Mouse (Mus musculus) cerebellum, adult 8-10 months (tissue): ENCODE measurements at regions not wholly inside any gene's neighbourhood (a gene's known extent, or its start where the extent isn't known, plus 50 kb on each side); places are given as distances from the start of the nearest gene placed in this dataset.

Experiments
- DNase-seq: peaks from one replicate; pipeline ENCODE4 v3.0.0; 2022

GRCm38 (mm10) chr13:28750949-28751692, 202.4 kb downstream of the Sox4 start:
- DNase-seq: no peak

DNA sequence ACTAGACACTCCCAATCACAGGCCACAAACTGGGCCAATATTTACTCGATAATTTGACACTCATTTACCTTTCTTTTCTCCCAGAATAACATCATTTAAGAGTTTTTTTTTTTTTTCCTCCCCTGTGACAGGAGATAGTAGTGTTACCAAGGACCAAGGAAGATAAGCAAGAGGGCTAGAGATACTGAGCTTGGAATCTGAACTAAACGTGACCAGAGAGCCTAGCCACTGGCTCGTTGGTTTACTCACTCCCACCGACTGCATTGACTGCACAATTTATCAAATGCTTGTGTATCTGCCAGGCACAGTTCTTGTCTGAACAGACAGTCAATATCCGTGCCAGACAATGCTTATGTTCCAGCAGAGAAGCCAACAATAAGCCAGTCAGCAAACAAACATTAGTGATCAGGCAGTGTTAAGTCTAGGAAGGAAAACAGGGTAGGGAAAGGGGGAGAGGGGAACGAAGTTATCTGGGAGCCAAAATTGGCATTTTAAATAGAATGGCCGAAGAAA, 213.3 kb downstream of the Sox4 start:
- no peak for DNase-seq

DNA sequence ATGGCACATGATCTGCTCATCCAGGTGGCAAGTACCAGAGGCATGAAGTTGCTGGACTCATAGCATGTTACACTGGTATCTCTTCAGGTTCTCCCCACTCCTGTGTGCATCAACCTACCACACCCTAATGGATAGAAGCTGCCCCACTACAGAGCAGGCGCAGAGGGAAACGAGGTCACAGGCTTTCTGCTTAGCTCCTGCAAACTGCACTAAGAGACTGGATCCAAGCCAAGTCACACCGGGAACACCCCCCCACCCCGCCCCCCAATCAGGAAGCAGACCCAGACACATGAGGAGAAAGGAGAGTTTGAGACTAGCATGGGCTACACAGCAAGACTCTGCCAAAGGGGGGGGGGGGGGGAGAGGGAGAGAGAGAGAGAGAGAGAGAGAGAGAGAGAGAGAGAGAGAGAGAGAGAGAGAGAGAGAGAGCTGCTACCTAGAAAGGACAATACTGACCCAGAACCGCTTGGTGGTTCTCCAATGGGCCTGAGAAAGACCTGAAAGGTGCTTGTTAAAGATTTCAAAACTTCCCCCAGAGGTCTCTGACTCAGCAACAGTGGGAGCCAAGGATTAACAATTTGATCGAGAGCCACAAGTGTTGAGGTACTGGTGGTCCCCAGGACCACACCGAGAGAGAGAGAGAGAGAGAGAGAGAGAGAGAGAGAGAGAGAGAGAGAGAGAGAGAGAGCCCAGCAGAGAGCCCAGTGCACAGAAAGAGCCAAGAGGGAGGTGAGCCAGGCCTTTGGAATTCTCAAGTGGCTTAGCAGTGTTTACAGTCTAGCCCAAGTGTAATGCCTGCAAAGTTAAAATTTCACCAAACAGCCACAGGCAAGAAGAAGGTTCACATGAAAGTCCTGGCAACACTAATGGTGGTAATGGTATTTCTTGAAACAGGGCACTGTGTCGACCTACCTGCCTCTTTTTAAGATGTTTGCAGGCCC, 215.1 kb downstream of the Sox4 start:
- no peak for DNase-seq

DNA sequence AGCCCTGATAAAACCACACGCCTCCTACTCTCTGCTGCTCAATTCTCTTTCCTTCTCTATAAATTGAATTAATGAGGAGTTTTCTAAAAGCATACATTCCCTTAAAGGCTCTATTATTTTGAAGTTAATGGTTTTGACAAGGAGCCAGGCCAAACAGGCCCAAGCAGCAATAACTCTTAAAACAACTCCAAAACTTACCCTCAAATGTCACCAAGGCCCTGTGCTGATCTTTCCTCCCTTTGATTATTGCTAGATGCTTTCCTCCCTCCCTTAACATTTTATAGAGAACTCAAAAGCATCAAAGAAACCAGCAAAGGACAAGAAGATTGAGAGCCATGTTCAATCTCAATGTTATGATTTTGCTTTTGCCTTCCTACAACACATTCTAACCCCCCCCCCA, 221.0 kb downstream of the Sox4 start:
- no peak for DNase-seq

DNA sequence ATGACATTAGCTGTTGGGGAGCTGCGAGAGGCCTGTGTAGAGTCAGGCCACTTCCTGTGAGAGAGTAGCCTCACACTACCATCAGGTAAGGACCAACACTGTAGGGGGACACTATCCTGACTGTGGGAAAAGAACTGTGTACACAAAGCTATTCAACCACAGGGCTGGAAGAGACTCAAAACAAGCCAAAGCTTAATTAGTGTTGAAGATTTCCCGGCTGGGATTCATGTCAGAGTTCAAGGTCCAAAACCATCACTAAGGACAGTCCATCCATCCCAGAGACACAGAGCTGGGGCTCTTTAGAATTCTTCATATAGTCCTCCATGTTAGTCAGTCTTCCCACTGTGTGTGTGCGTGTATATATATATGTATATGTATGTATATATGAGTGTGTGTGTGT, 221.5 kb downstream of the Sox4 start:
- DNase-seq: no peak

- no peak for DNase-seq
Observed at GRCm38 (mm10) chr13:28730059-28730580, 223.4 kb downstream of the Sox4 start.

- no peak for DNase-seq
Observed at GRCm38 (mm10) chr13:28728768-28729167, 224.7 kb downstream of the Sox4 start.

DNA sequence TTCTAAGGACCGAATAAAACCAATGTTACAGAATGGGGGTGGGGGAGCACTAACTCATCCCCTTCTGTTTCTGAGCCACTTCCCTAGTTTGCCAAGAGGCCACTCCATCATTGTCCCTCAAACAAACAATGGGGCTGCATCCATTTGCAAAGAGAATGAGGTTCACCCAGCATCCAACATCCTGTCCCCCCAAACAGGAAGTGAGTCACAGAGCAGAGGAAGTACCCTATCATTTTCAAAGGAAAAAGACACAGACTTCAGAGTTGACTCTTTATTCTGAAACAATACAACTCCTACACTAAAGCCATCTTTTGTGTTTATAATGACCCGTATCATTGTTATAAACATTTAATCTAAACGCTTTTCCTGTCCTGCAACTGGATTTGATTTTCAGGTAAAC, 229.2 kb downstream of the Sox4 start:
- no peak for DNase-seq

DNA sequence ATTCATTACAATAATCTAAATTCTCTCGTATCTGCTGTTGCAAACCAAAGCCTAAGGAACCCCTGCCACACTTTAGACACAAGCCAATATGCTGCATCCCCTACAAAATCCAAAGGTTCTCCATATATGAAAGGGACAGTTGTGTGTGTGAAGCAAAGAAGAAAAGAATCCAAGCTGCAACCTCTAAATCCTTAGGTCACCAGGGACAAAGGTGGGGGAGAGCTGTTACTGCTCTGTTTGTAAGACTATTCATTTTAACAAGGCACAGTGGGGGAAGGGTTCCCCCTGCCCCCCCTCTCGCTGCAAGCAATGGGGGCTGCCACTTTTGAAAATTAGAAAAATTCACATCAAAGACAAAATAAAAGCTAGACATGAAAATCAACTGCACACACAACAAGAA, 231.4 kb downstream of the Sox4 start:
- DNase-seq: no peak

DNA sequence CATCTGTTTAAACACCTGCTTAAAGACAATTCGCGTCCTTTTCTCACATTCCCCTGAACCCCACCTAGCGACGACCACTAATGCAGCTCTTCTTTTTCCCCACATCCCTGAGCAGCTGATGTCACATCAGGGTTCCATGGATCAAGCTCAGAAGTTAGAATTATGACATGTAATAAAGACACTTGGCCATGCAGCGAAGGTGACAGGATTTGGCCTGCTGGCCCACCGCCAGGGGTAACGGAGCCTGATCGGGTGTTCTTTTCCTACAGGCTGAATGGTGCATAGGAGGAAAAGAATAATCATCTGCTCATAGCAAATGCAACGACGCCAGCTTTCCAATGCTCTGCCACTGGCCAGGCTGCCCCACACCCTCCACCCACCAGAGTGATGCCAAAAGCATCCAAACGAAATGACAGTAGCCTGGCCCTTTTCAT, 231.9 kb downstream of the Sox4 start:
- no peak for DNase-seq

DNA sequence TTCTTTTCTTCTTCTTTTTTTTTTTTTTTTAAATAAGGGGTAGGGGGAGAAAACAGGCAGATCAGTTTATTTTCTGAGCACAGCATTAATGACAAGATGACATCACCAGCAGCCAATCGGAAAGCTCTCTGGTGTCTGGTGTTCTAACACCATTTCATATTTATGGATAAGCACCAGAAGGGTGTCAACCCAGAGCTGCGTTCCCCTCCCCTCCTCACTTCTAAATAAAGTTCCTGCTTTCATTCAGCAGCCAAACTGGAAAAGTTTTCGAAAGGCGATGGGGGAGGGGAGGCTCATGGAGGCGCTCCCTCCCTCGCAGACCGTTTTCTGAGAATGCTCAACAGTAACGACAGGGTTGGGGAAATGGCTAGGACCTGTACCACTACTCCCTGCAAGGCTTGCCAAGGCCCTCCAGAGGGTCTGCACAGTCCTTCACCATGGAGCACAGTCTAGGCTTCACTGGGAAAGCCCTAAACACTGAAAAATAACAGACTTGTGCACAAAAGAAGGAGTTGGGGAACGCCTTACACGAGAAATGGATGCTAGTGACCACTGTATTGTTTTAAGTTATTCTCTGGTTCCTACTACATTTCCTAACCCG, 232.8 kb downstream of the Sox4 start:
- no peak for DNase-seq

- no peak for DNase-seq
Observed at GRCm38 (mm10) chr13:28720169-28720568, 233.3 kb downstream of the Sox4 start.

DNA sequence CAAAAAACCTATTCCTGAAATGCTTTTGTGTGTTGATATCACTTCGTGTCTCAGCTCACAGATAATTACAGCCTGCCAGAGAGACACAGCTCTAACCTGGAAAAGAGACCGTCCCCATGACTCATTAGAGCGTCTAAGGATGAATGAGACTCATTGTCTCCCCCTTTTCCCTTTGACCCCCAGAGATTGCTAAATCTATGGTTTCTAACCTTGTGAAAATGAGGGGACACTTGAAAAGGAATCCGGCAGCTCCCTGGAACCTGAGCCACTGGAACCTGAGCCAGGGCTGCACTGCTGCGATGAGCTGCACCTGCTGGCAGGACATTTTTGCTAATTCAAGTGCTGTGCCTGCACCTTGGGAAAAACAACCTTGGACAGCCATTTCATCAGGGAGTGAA, 234.6 kb downstream of the Sox4 start:
- no peak for DNase-seq

GRCm38 (mm10) chr13:28718169-28718867, 235.2 kb downstream of the Sox4 start:
- no peak for DNase-seq

GRCm38 (mm10) chr13:28717404-28717803, 236.1 kb downstream of the Sox4 start:
- DNase-seq: no peak

DNA sequence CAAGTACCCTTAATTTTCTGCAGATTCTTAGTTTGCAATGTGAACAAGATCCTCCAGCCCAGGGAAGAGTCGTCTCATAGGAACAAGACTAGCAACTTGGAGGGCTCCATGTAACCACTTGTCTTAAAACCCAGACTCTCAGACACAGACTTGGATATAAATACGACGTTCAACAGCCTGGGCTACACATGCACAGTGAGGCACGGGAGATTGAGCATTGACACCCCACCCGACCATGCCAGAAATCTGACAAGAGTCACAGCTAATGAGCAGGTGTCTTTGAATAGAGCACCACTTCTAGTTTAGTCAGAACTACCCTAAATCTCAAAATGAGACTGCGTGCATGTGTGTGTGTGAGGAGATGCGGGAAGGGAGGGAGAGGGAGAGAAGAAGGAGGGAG, 243.5 kb downstream of the Sox4 start:
- DNase-seq: no peak

DNA sequence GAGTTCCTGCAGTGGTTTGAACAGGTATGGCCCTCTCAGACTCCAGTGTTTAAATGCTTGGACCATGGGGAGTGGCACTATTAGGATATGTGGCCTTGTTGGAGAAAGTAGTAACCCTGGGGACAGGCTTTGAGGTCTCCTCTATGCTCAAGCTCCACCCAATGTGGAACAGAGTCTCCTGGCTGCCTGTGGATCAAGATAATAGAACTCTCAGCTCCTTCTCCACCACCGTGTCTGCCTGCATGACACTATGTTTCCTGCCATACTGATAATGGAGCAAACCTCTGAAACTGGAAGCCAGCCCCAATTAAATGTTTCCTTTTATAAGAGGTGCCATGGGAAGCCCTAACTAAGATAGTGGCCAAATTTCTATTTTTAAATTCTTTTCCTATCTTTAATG, 252.2 kb downstream of the Sox4 start:
- DNase-seq: no peak

DNA sequence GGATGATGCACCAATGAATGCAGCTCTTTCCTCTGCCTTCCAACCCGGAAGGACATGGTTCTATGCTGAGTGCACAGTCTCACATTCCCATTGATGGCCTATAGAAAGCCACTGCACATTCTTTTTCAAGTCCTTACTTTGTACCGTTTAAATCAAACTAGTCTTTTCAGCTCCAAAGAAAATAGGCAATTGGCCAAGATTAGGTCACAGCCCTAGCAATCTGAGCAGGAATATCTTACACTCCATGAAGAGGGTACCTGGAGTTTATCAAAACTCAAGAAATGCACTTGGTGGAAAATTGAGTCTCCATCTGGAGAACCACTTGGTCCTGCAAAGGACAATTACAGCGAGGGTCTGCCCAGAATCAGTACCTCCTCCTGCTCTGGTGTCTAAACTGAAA, 253.4 kb downstream of the Sox4 start:
- DNase-seq: no peak

DNA sequence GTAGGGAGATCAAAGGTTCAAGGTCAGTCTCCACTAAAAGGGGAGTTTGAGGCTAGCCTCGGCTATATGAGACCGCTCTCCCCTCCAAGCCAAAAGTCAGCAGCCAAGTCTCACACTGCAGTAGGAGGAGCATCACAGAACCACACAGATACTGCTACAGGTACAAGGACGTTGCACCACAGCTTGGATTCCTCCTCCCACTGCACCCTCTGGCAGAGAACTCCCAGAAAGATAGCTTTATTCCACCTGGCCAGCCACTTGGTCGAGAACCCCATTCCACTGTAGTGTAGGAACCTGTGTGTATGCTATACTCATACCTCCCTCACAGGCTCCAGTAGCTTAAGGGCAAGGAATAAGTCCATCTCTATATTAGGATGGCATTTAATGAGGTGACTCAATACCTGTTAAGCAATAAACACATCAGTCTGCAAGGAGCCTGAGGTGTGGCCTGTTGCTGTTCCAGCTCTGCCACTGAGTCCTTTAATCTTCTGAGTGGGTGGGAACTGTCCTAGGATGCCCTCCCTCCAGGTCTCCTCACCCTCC, 254.0 kb downstream of the Sox4 start:
- DNase-seq: no peak

DNA sequence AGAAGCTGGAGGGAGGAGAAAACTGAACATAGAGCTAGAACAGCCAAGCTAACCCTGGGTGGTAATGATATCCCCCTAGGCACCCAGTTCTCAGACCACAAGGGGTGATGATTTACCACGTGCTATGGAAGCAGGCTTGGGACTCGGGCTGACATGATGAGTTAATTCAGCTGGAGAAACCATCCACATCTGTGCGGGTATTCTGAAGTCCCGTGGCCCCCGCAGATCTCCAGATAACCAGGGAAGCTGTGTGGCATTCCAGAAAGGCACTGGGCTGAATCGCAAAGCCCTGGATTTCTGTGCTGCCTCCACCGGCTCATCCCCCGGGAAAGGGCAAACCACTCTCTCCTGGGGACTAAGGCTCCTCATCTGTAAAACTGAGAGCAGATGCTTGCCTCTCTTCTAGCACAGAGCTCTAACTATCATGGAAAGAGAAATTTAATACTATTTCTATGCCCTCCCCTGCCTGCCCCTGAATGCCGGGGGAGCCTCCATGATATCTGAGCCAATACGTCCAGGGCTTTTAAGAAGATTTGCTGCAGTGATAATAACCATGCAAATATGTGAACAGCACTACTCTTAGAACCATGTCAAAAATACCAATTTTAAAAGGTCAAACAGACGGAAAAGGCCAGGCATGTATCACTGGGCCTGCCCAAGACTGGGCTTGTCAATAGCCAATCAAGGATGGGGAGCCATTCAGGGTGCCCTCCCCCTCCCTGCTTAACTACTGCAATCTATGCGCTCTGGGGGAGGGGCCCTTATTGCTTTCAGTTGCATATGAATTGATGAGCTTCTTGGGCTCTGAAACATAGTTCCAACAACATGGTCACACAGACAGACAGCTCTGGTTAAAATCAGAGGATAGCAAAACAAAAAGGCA, 255.5 kb downstream of the Sox4 start:
- DNase-seq: no peak

DNA sequence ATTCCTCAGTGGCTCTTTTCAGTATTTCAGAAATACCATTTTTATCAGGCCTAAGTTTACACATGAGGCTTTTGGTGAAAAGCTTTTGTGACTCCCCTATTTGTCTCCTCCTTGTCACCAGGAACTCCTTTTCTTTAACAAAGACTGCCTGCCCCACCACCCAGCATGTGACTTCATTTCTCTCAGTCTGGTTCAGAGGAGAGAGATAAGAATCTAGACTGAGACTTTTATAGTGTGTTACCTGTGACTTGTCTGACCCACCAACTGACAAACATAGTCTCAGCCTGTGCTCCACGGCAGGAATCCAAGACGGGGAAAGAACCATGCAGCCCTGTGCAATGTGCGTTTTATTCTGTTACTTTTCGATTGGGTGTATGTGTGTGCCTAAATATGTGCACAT, 260.4 kb downstream of the Sox4 start:
- no peak for DNase-seq
